Mouse (Mus musculus) cortical plate, adult 2 months (tissue): ENCODE measurements around the gene Calb2.

Experiments used
- CTCF ChIP-seq: fragments of 200-500 bp; IDR thresholded peaks from 2 replicates; pipeline ENCODE4 v1.5.1; 2011; ENCODE audit warnings: mild to moderate bottlenecking, control low read depth, low read length; ENCODE audit not compliant: insufficient read depth; ENCODE audit errors: extremely low read depth
- POLR2A ChIP-seq: fragments of 200-500 bp; IDR thresholded peaks from 2 replicates; pipeline ENCODE4 v1.6.1; 2011; ENCODE audit warnings: mild to moderate bottlenecking, low read length, control low read depth; ENCODE audit not compliant: insufficient read depth; ENCODE audit errors: extremely low read depth

DNA sequence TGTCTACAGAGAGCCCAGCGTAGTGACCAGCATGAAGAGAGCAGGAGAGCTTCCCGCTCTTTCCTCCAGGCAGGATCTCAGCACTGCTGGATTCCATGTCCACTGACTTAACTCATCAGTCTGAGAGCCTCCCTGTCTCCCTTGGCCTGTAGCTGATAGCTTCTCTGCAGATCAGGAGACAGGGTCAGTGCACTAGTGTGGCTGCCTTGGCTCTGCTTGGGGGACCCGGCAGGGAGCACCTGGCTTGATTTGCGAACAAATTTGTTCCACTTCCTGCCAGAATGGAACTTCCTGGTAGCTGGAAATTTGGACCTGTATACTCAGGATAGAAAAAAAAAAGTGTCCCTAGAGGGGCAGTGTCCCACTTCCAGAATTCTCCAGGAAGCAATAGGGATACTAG lies 6.8 kb upstream of the Calb2 start:
- TF ChIP-seq CTCF (no peak), POLR2A (no peak)
